Mouse (Mus musculus): ENCODE data around the gene Chst3.
"Not testable (repeated sequence)": the region's sequence is repeated elsewhere in the genome, so short reads cannot be mapped to it uniquely, and the experiment has no call there.

Chst3 gene

GRCm38 (mm10) chr10:60218591-60219499 is at the start of gene Chst3:
Chst3 (minus strand) TSS chr10:60219260.
- no peak for DNase-seq (ENCODE audit: low read depth, low spot score)

DNA sequence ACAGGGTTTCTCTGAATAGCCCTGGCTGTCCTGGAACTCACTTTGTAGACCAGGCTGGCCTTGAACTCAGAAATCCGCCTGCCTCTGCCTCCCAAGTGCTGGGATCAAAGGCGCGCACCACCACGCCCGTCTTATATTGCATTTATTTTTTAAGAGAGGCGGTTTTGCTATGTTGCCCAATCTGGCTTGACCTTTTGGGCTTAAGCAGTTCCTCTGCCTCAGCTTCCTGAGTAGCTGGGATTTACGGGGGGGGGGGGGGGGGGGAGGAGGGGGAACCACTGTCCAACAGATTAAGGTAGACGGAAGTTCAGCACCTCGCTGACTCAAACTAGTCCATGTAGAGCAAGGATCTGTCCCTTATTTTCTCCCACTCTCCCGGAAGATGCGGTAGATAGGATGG is 49.7 kb upstream of the Chst3 start:
- no peak for DNase-seq (ENCODE audit: low read depth, low spot score)

- DNase-seq (ENCODE audit: low read depth, low spot score) = no peak
Observed at GRCm38 (mm10) chr10:60266842-60267401, 47.9 kb upstream of the Chst3 start.

DNA sequence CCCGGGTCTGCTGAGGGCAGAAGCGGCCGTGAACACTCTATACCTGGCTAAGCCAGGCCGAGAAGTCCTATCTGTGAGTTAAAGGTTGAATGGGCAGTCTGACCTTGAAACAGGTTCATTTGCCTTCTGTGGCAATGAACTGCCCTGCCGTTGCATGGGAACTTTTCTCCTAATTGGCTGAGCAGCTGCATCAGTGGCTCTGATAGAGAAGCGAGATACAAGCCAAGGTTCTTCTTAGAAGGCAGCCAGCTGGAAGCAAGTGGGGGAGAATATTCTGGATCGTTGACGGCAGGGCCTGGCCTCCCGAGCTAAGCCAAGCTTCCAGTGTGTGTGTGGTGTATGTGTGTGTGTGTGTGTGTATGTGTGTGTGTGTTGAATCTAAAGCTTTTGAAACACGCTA is 46.2 kb upstream of the Chst3 start:
- no peak for DNase-seq (ENCODE audit: low read depth, low spot score)

DNA sequence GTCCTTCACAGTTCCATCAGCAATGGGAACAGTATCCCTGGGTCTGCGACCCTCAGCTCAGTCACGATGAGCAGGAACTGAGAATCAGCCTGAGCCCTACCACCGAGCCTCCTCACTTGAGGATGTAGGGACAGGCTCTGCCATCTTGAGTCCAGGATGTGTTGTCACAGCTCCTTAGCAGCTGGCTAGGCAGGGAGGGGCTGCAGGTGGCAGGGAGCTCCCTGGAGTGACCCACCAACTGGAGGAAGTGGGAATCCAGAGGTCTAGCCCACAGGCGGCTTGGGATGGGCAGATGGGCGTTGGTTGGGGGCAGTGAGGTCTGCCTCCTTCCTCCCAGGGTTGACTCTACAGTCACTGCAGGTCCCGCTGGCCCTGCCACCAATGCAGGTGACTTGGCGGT is 44.3 kb upstream of the Chst3 start:
- no peak for DNase-seq (ENCODE audit: low read depth, low spot score)

DNA sequence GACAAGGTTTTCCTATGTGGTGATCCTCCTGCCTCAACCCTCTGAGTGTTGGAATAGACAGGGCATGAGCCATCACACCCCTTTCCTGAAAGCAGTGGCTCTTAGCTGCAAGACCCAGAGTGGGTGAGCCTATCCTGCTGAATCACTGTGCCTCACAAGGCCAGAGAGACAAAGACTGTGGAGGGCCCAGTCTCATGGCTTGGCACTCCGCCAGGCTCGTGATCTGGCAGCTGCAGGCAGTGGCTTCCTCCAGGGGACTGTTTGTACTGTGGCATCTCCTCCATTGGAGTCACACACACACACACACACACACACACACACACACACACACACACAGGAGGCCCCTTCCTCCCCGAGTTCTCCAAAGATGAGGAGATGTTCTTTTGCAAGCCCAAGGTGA is 43.3 kb upstream of the Chst3 start:
- DNase-seq (ENCODE audit: low read depth, low spot score) = peak; percentile 77

GRCm38 (mm10) chr10:60261530-60261929 is 42.5 kb upstream of the Chst3 start:
- DNase-seq (ENCODE audit: low read depth, low spot score) = no peak

DNA sequence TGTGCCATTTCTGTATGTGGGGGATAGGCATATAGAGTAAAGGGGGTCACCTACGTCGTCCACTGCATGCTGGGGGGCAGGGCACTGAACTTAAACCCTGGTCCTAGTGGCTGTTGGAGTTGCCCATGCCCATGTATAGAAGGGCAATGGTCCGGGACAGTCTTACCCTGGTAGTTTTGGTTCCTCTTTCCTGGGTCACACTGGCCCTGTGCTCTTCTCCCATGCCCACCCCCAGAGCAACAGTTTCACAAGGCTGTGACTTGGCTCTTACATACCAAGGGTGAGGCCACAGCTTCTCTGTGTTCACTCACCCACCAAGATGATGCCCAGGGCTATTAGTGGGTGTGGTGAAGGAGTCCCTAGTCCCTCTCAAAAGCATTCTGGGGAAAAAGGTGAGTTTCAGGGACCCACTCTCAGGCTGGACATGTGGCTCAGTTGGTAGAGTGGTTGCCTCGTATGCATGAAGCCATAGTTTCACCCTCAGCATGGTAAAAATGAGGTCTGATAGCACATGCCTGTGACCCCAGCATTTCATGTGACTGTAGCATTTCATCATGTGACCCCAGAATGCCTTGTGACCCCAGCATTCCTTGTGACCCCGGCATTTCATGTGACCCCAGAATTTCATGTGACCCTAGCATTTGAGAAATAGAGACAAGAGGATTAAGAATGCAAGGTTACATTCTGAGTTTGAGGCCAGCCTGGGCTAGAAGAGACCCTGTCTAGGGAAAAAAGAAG is 41.7 kb upstream of the Chst3 start:
- DNase-seq (ENCODE audit: low read depth, low spot score) = no peak

DNA sequence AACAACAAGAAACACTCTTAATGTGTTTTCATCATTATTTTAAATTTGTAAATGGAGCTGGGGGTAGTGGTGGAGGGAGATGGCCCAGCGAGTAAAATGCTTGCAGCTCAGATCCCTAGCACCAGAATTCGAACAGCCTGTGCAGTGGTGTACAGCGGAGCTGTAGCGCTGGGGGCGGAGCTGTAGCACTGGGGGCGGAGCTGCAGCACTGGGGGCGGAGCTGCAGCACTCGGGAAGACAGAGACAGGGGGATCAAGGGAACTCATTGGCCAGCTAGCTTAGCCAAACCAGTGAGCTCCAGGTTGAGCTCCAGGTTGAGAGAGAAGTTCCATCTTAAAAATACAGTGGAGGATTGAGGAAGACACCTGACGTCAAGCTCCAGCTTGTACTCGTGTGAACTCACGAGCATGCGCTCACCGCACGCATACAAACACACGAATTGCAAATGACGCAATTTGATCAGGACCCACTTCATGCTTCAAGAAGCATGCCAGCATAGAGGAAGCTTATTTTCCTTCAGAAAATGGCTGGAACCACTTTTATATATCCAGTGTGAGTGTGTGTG is 38.3 kb upstream of the Chst3 start:
- DNase-seq (ENCODE audit: low read depth, low spot score) = no peak

DNA sequence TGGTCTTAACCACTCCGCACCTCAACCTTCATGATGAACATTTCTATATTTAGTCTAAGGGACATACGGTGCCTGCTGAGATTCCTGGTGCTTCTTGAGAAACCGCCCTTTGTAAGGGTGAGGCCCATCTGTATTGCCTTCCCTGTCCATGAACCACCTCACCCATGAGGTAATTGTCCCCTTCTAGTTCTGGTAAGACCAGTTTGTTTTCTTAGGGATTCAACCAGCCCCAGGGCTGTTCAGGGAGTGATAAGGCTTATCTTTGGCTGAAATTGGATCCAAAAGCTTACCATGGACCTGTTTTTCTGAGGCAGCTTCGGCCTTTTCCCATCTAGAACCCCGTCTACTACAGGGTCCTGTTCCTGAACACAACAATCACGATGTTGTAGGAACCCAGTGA is 37.0 kb upstream of the Chst3 start:
- DNase-seq (ENCODE audit: low read depth, low spot score) = no peak

DNA sequence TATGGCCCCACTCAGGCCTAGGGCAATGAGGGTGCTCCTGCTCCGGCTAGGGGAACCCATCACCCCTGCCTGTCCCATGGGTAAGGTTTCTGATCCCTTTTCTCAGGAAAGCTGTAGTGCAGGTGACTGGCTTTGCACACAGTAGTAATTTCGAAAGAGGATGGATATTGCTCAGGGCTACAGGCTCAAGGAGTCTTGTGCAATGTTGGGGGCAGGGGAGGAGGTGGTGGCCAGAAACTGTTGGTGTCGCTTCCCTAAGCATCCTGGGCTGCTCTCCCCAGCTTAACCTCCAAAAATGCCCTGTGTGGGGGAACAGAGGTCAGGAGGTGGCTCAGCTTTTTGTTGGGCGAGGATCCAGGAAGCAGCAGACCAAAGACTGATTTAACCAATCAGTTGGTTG is 33.5 kb upstream of the Chst3 start:
- DNase-seq (ENCODE audit: low read depth, low spot score) = no peak

- DNase-seq (ENCODE audit: low read depth, low spot score) = no peak
Observed at GRCm38 (mm10) chr10:60252187-60252586, 33.1 kb upstream of the Chst3 start.

DNA sequence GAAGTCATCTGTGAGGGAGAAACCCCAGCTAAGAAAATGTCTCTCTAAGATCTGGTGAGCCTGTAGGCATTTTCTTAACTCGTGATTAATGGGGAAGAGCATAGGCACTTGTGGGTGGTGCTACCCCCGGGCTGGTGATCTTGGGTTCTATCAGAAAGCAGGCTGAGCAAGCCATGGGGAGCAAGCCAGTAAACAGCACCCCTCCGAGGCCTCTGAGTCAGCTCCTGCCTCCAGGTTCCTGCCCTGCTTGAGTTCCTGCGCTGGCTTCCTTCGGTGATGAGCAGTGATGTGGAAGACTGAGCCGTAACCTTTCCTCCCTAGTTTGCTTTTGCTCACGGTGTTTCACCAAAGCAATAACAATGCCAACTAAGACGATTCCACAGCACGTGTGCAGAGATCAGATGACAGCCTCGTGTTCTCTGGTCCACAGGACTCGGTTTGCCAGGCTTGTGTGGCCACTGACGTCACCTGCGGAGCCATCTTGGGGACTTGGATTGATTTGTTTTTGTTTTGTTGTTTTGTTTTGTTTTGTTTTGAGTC is 31.4 kb upstream of the Chst3 start:
- DNase-seq (ENCODE audit: low read depth, low spot score) = no peak

- not testable (repeated sequence) for DNase-seq (ENCODE audit: low read depth, low spot score)
Observed at GRCm38 (mm10) chr10:60248345-60248744, 29.3 kb upstream of the Chst3 start.

GRCm38 (mm10) chr10:60246519-60246918 is 27.5 kb upstream of the Chst3 start:
- no peak for DNase-seq (ENCODE audit: low read depth, low spot score)

- DNase-seq (ENCODE audit: low read depth, low spot score) = no peak
Observed at GRCm38 (mm10) chr10:60245635-60246034, 26.6 kb upstream of the Chst3 start.

GRCm38 (mm10) chr10:60245041-60245440 is 26.0 kb upstream of the Chst3 start:
- DNase-seq (ENCODE audit: low read depth, low spot score) = peak; percentile 74

GRCm38 (mm10) chr10:60243941-60244340 is 24.9 kb upstream of the Chst3 start:
- DNase-seq (ENCODE audit: low read depth, low spot score) = no peak

- no peak for DNase-seq (ENCODE audit: low read depth, low spot score)
Observed at GRCm38 (mm10) chr10:60240416-60240815, 21.4 kb upstream of the Chst3 start.

DNA sequence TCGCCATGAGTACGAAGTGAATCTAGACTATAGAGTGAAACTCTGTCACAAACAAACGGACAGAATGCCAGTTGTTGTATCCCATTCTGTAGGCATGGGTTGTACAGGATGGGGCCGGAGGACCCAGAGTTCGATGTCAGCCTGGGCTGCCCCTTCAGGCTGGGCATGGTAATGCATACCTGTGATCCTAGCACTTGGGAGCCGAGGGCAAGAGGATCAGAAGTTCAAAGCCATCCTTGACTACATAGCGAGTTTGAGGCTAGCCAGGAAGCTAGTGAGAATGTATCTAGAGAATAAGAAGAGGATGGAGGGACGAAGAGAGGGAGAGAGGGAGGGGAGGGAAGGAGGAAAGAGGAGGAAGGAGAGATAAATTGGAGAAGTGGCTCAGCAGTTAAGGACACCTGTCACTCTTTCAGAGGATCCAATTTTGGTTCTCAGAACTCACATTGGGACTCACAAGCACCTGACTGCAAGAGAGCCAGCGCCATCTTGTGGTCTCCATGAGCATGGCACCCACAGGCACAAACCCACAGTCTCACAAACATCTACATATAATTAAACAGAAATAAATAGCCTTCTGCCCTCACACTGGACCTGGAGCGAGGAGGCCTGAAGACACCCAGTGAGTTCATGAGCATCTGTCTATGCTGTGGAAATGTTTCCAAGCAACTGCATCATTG is 18.6 kb upstream of the Chst3 start:
- DNase-seq (ENCODE audit: low read depth, low spot score) = no peak

- not testable (repeated sequence) for DNase-seq (ENCODE audit: low read depth, low spot score)
Observed at GRCm38 (mm10) chr10:60235876-60236275, 16.8 kb upstream of the Chst3 start.
